Mouse (Mus musculus): ENCODE results near the gene Eed. TPM values are rescaled to one million over a fixed set of nuclear protein-coding genes. Genes with fewer than 3 reads are reported as not detected.

Gene Eed
- polyA plus RNA-seq, 1 experiment from 2014 or later = 25.7 TPM

DNA sequence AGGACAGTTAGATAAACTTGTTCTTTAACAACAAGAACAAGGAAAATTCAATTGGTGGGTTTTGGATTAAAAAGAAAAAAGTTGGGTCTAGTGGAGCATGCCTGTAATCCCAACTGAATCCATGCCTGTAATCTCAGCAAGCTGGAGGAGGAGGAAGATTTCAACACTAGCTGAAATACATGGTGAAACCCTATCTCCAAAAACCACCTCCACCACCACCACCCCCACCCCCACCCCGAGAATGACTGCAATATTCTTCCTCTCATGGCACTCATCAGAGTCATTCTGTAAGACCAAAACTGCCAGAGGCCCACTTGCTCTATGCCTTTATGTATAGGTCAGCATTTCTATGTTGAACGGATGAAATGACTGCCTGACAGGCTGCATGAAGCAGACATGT lies 13.5 kb downstream of the Eed start:
- Histone ChIP-seq H3K4me1 (ENCODE audit: control insufficient read depth, low read depth, low read length) (peaks cover 4% of the 10 kb centered on the region), H3K9me3 (replicated peaks; ENCODE audit: control insufficient read depth, low read length) (no peaks in the 10 kb centered on the region), H3K9ac (ENCODE audit: low read depth, low read length) (no peak overlapping the region), H3K27me3 (ENCODE audit: control insufficient read depth, insufficient read depth, low read depth, low read length) (no peaks in the 10 kb centered on the region), H3K27ac (ENCODE audit: low read length) (no peak overlapping the region), H3K36me3 (ENCODE audit: control insufficient read depth, insufficient read depth) (peaks cover 44% of the 10 kb centered on the region), H3K4me3 (ENCODE audit: low read depth, low read length) (no peak overlapping the region), H3K4me2 (ENCODE audit: low read depth, low read length) (no peak overlapping the region)
- no peak for ATAC-seq (ENCODE audit: low read depth)
- 62% methylated on average over 2 of the region's 2 CpGs for WGBS (ENCODE audit: insufficient replicate concordance)

GRCm38 (mm10) chr7:89966771-89967170 lies 14.0 kb downstream of the Eed start:
- no peak overlapping the region for H3K27ac ChIP-seq (ENCODE audit: low read length)
- H3K9ac ChIP-seq (ENCODE audit: low read depth, low read length) = no peak overlapping the region
- H3K27me3 ChIP-seq (ENCODE audit: control insufficient read depth, insufficient read depth, low read depth, low read length) = no peaks in the 10 kb centered on the region
- H3K9me3 ChIP-seq (replicated peaks; ENCODE audit: control insufficient read depth, low read length) = no peaks in the 10 kb centered on the region
- peaks cover 41% of the 10 kb centered on the region for H3K36me3 ChIP-seq (ENCODE audit: control insufficient read depth, insufficient read depth)
- ATAC-seq (ENCODE audit: low read depth) = no peak
- peaks cover 4% of the 10 kb centered on the region for H3K4me1 ChIP-seq (ENCODE audit: control insufficient read depth, low read depth, low read length)
- 74% methylated on average over 1 of the region's 1 CpGs for WGBS (ENCODE audit: insufficient replicate concordance)
- H3K4me3 ChIP-seq (ENCODE audit: low read depth, low read length) = no peak overlapping the region
- H3K4me2 ChIP-seq (ENCODE audit: low read depth, low read length) = no peak overlapping the region

GRCm38 (mm10) chr7:89963135-89963534 lies 17.6 kb downstream of the Eed start:
- peak; percentile 92 for ATAC-seq (ENCODE audit: low read depth)
- Histone ChIP-seq H3K4me3 (ENCODE audit: low read depth, low read length) (no peak overlapping the region), H3K4me2 (ENCODE audit: low read depth, low read length) (no peak overlapping the region), H3K27me3 (ENCODE audit: control insufficient read depth, insufficient read depth, low read depth, low read length) (no peaks in the 10 kb centered on the region), H3K27ac (ENCODE audit: low read length) (no peak overlapping the region), H3K4me1 (ENCODE audit: control insufficient read depth, low read depth, low read length) (peaks cover 4% of the 10 kb centered on the region), H3K9me3 (replicated peaks; ENCODE audit: control insufficient read depth, low read length) (no peaks in the 10 kb centered on the region), H3K36me3 (ENCODE audit: control insufficient read depth, insufficient read depth) (peaks cover 49% of the 10 kb centered on the region), H3K9ac (ENCODE audit: low read depth, low read length) (no peak overlapping the region)

- H3K36me3 ChIP-seq (ENCODE audit: control insufficient read depth, insufficient read depth) = peaks cover 35% of the 10 kb centered on the region
- no peak overlapping the region for H3K9ac ChIP-seq (ENCODE audit: low read depth, low read length)
- no peaks in the 10 kb centered on the region for H3K9me3 ChIP-seq (replicated peaks; ENCODE audit: control insufficient read depth, low read length)
- no peak for ATAC-seq (ENCODE audit: low read depth)
- H3K27ac ChIP-seq (ENCODE audit: low read length) = no peak overlapping the region
- H3K4me3 ChIP-seq (ENCODE audit: low read depth, low read length) = no peak overlapping the region
- H3K4me1 ChIP-seq (ENCODE audit: control insufficient read depth, low read depth, low read length) = no peaks in the 10 kb centered on the region
- no peak overlapping the region for H3K4me2 ChIP-seq (ENCODE audit: low read depth, low read length)
- 52% methylated on average over 5 of the region's 5 CpGs for WGBS (ENCODE audit: insufficient replicate concordance)
- no peaks in the 10 kb centered on the region for H3K27me3 ChIP-seq (ENCODE audit: control insufficient read depth, insufficient read depth, low read depth, low read length)
These were observed 23.5 kb downstream of the Eed start for GRCm38 (mm10) chr7:89957300-89957699.

GRCm38 (mm10) chr7:89954261-89954660 lies 26.5 kb downstream of the Eed start:
- Histone ChIP-seq H3K4me3 (ENCODE audit: low read depth, low read length) (no peak overlapping the region), H3K9ac (ENCODE audit: low read depth, low read length) (no peak overlapping the region), H3K4me2 (ENCODE audit: low read depth, low read length) (no peak overlapping the region), H3K9me3 (replicated peaks; ENCODE audit: control insufficient read depth, low read length) (no peaks in the 10 kb centered on the region), H3K4me1 (ENCODE audit: control insufficient read depth, low read depth, low read length) (no peaks in the 10 kb centered on the region), H3K27ac (ENCODE audit: low read length) (no peak overlapping the region), H3K36me3 (ENCODE audit: control insufficient read depth, insufficient read depth) (peaks cover 21% of the 10 kb centered on the region), H3K27me3 (ENCODE audit: control insufficient read depth, insufficient read depth, low read depth, low read length) (no peaks in the 10 kb centered on the region)
- 69% methylated on average over 5 of the region's 5 CpGs for WGBS (ENCODE audit: insufficient replicate concordance)
- no peak for ATAC-seq (ENCODE audit: low read depth)

DNA sequence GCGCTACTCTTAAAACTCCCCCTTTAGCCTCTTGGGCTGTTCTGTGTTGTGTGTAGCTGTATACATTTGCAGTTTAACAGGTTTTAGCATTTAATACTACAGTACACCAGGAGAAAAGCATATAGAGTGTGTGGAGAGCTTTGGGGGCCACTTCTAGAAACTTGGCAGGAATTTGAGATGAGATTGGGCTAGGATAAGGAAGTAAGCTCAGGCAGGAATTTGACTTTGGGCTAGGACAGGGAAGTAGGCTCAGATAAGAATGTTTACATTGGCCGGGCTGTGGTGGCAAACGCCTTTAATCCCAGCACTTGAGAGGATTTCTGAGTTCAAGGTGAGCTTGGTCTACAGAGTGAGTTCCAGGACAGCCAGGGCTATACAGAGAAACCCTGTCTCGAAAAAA lies 31.4 kb downstream of the Eed start:
- H3K4me1 ChIP-seq (ENCODE audit: control insufficient read depth, low read depth, low read length) = no peaks in the 10 kb centered on the region
- H3K4me2 ChIP-seq (ENCODE audit: low read depth, low read length) = no peak overlapping the region
- H3K27ac ChIP-seq (ENCODE audit: low read length) = no peak overlapping the region
- H3K9ac ChIP-seq (ENCODE audit: low read depth, low read length) = no peak overlapping the region
- no peaks in the 10 kb centered on the region for H3K9me3 ChIP-seq (replicated peaks; ENCODE audit: control insufficient read depth, low read length)
- H3K4me3 ChIP-seq (ENCODE audit: low read depth, low read length) = no peak overlapping the region
- H3K27me3 ChIP-seq (ENCODE audit: control insufficient read depth, insufficient read depth, low read depth, low read length) = no peaks in the 10 kb centered on the region
- 52% methylated on average over 4 of the region's 4 CpGs for WGBS (ENCODE audit: insufficient replicate concordance)
- no peak for ATAC-seq (ENCODE audit: low read depth)
- no peaks in the 10 kb centered on the region for H3K36me3 ChIP-seq (ENCODE audit: control insufficient read depth, insufficient read depth)

DNA sequence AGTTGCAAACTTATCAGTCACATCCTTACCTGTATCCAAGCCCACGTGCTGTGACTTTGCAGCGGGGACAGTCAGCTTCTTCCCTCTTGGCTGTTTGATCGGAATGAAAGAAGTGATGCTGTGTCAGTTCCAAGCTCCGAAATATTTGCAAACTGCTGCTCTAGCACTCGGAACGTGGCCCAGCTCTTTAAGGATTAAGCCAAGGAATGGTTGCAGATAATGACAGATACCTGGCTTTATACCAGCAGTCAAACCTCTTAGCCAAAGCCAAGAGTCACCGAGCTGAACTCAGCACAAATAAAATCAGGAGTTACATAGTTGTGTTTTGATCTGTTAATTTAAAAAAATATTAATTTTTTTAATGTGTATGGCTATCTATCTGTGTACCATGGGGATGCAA lies 32.8 kb downstream of the Eed start:
- Histone ChIP-seq H3K4me1 (ENCODE audit: control insufficient read depth, low read depth, low read length) (no peaks in the 10 kb centered on the region), H3K27ac (ENCODE audit: low read length) (no peak overlapping the region)

GRCm38 (mm10) chr7:89940571-89941463 lies 40.0 kb downstream of the Eed start, which contains the start of gene Hikeshi:
Gene Hikeshi (minus strand): TSS chr7:89941204.
- Histone ChIP-seq H3K9ac (ENCODE audit: low read depth, low read length) (peak within 1 kb of the TSS; percentile 86), H3K36me3 (ENCODE audit: control insufficient read depth, insufficient read depth) (no peaks in the 10 kb centered on the region), H3K4me2 (ENCODE audit: low read depth, low read length) (peak within 1 kb of the TSS; percentile 91), H3K27ac (ENCODE audit: low read length) (peak within 1 kb of the TSS; percentile 80), H3K4me3 (ENCODE audit: low read depth, low read length) (peak within 1 kb of the TSS; percentile 96), H3K27me3 (ENCODE audit: control insufficient read depth, insufficient read depth, low read depth, low read length) (no peaks in the 10 kb centered on the region), H3K4me1 (ENCODE audit: control insufficient read depth, low read depth, low read length) (peaks cover 16% of the 10 kb centered on the region), H3K9me3 (replicated peaks; ENCODE audit: control insufficient read depth, low read length) (no peaks in the 10 kb centered on the region)
- peak; percentile 100 for ATAC-seq (ENCODE audit: low read depth)
- under 1% methylated on average over 45 of the region's 45 CpGs for WGBS (ENCODE audit: insufficient replicate concordance)

More for the DNA sequence above, 32.8 kb downstream of the Eed start:
- no peaks in the 10 kb centered on the region for H3K36me3 ChIP-seq (ENCODE audit: control insufficient read depth, insufficient read depth)
- no peaks in the 10 kb centered on the region for H3K27me3 ChIP-seq (ENCODE audit: control insufficient read depth, insufficient read depth, low read depth, low read length)
- no peak overlapping the region for H3K4me3 ChIP-seq (ENCODE audit: low read depth, low read length)
- H3K4me2 ChIP-seq (ENCODE audit: low read depth, low read length) = no peak overlapping the region
- WGBS (ENCODE audit: insufficient replicate concordance) = 70% methylated on average over 7 of the region's 7 CpGs
- no peak for ATAC-seq (ENCODE audit: low read depth)
- no peaks in the 10 kb centered on the region for H3K9me3 ChIP-seq (replicated peaks; ENCODE audit: control insufficient read depth, low read length)
- no peak overlapping the region for H3K9ac ChIP-seq (ENCODE audit: low read depth, low read length)

Data from liver, embryonic 16.5 days (tissue).